Mouse (Mus musculus) heart, embryonic 13.5 days (tissue): ENCODE results near the gene Ppp2r5c. TPM values are rescaled to one million over a fixed set of nuclear protein-coding genes. Genes with fewer than 3 reads are reported as not detected.

Experiments
- ATAC-seq: fragments of 200-750 bp; cut with Nextera tagmentation; 2 replicates; pipeline ENCODE4 v1.8.0; 2017; ENCODE audit warnings: moderate TSS enrichment; ENCODE audit not compliant: insufficient number of reproducible peaks, low FRiP score, low TSS enrichment; ENCODE audit errors: extremely low read depth
- H3K27ac ChIP-seq: fragments of 300-500 bp; sonication (generic); replicated peaks from 2 replicates; pipeline ENCODE4 v1.5.1; 2015; ENCODE audit warnings: moderate library complexity, mild to moderate bottlenecking, inconsistent platforms
- H3K27me3 ChIP-seq: fragments of 300-500 bp; sonication (generic); replicated peaks from 2 replicates; pipeline ENCODE4 v1.6.1; 2015; ENCODE audit warnings: mild to moderate bottlenecking, inconsistent platforms
- H3K36me3 ChIP-seq: fragments of 300-500 bp; sonication (generic); 2 replicates; pipeline ENCODE4 v1.6.1; 2015; ENCODE audit warnings: mild to moderate bottlenecking, inconsistent platforms
- H3K4me1 ChIP-seq: fragments of 300-500 bp; sonication (generic); 2 replicates; pipeline ENCODE4 v1.6.1; 2015; ENCODE audit warnings: inconsistent platforms
- H3K4me2 ChIP-seq: fragments of 300-500 bp; sonication (generic); 2 replicates; pipeline ENCODE4 v1.6.1; 2015; ENCODE audit warnings: inconsistent platforms, mild to moderate bottlenecking, moderate library complexity
- H3K4me3 ChIP-seq: fragments of 300-500 bp; sonication (generic); 2 replicates; pipeline ENCODE4 v1.5.1; 2015; ENCODE audit warnings: moderate library complexity, mild to moderate bottlenecking, inconsistent platforms
- H3K9ac ChIP-seq: fragments of 300-500 bp; sonication (generic); 2 replicates; pipeline ENCODE4 v1.6.1; 2015; ENCODE audit warnings: inconsistent platforms, mild to moderate bottlenecking, moderate library complexity
- H3K9me3 ChIP-seq: fragments of 300-500 bp; sonication (generic); 2 replicates; pipeline ENCODE4 v1.6.1; 2016; ENCODE audit warnings: inconsistent platforms
- WGBS: fragments of 180-500 bp; shearing (Covaris S2); methylation state at CpG from one replicate; pipeline ENCODE4 v1.1.7; 2015; ENCODE audit warnings: mixed read lengths; 5-methylcytosine and 5-hydroxymethylcytosine counted together
- polyA plus RNA-seq: library from polyadenylated mRNA; unstranded; fragments of >200 nt; fragmentation: Nextera tagmentation; extraction: Ambion mirVana; gene quantifications from 2 replicates; pipeline ENCODE4 v1.2.1, GENCODE M21; 2015

The Ppp2r5c gene
- polyA plus RNA-seq, 1 experiment from 2014 or later, result 113 TPM

GRCm38 (mm10) chr12:110474497-110474896 lies 27.6 kb downstream of the Ppp2r5c start:
- Histone ChIP-seq H3K4me1 (peaks cover 30% of the 10 kb centered on the region), H3K27ac (no peak overlapping the region), H3K4me3 (no peak overlapping the region), H3K9me3 (peaks cover 5% of the 10 kb centered on the region; the same call in 1 of the 2 replicates), H3K27me3 (no peaks in the 10 kb centered on the region), H3K4me2 (no peak overlapping the region), H3K36me3 (peaks cover 19% of the 10 kb centered on the region), H3K9ac (no peak overlapping the region)
- ATAC-seq, result no peak
- 56% methylated on average over 8 of the region's 8 CpGs for WGBS

- H3K4me2 ChIP-seq, result no peak overlapping the region
- H3K27ac ChIP-seq, result no peak overlapping the region
- peaks cover 28% of the 10 kb centered on the region for H3K4me1 ChIP-seq
- ATAC-seq, result no peak
- H3K36me3 ChIP-seq, result peaks cover 25% of the 10 kb centered on the region; the same call in 1 of the 2 replicates
- no peaks in the 10 kb centered on the region for H3K9me3 ChIP-seq
- 43% methylated on average over 9 of the region's 9 CpGs for WGBS
- no peaks in the 10 kb centered on the region for H3K27me3 ChIP-seq
- no peak overlapping the region for H3K9ac ChIP-seq
- H3K4me3 ChIP-seq, result no peak overlapping the region
These were observed 29.6 kb downstream of the Ppp2r5c start for GRCm38 (mm10) chr12:110476561-110476960.

DNA sequence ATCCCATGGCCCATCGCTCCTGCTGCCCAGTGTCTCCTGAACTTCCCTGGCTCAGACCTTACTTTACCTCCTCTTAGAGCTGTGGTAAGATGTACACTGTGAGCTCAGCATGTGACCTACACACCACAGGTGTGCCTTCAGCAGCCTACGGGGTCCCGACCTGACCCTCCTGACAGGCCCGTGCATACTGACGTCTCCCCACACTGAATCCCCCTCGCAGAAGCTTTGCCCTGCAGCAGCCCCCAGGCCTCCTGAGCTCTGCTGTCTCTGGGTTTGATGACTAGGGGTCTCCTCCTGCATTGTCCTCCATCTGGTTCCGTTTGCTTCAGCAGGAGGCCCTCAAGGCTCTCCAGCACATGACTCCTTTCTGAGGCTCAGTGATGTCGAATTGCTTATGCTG lies 31.0 kb downstream of the Ppp2r5c start:
- no peak for ATAC-seq
- Histone ChIP-seq H3K4me2 (no peak overlapping the region), H3K9ac (no peak overlapping the region), H3K4me3 (no peak overlapping the region), H3K4me1 (peaks cover 25% of the 10 kb centered on the region), H3K36me3 (peaks cover 33% of the 10 kb centered on the region), H3K27me3 (no peaks in the 10 kb centered on the region), H3K9me3 (no peaks in the 10 kb centered on the region), H3K27ac (no peak overlapping the region)
- WGBS, result 79% methylated on average over 8 of the region's 8 CpGs

DNA sequence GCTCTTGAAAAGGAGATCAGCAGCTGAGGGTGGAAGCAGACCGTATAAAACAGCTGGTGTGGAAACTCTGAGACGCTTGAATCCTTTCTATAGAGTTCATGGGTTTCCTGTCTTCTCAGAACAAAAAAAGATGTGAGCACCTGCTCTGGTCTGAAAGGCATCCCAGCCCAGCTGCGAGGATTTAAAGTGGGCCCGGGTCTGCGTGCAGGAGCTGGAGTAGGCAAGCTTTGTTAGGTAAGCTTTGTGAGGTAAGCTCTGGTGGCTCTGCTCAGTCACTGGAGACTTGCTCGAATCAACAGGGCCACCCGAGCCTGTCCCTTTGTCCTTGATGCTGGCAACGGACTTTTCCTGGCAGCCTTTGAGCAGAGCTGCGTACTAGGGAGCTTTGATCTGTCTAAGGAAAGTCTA lies 31.7 kb downstream of the Ppp2r5c start:
- Histone ChIP-seq H3K4me3 (no peak overlapping the region), H3K27me3 (no peaks in the 10 kb centered on the region), H3K4me2 (no peak overlapping the region), H3K9me3 (no peaks in the 10 kb centered on the region), H3K9ac (peak overlapping the region; percentile 64), H3K4me1 (peaks cover 28% of the 10 kb centered on the region), H3K27ac (peak overlapping the region; percentile 45), H3K36me3 (peaks cover 37% of the 10 kb centered on the region)
- ATAC-seq, result no peak; the same call in 1 of the 2 replicates
- 66% methylated on average over 9 of the region's 9 CpGs for WGBS

GRCm38 (mm10) chr12:110479268-110479667 lies 32.3 kb downstream of the Ppp2r5c start:
- H3K4me1 ChIP-seq, result peaks cover 33% of the 10 kb centered on the region
- no peak for ATAC-seq
- peaks cover 37% of the 10 kb centered on the region for H3K36me3 ChIP-seq
- no peak overlapping the region for H3K9ac ChIP-seq
- WGBS, result 75% methylated on average over 12 of the region's 12 CpGs
- H3K9me3 ChIP-seq, result no peaks in the 10 kb centered on the region
- H3K27ac ChIP-seq, result no peak overlapping the region; the same call in 1 of the 2 replicates
- no peak overlapping the region for H3K4me2 ChIP-seq
- H3K4me3 ChIP-seq, result no peak overlapping the region
- H3K27me3 ChIP-seq, result no peaks in the 10 kb centered on the region

DNA sequence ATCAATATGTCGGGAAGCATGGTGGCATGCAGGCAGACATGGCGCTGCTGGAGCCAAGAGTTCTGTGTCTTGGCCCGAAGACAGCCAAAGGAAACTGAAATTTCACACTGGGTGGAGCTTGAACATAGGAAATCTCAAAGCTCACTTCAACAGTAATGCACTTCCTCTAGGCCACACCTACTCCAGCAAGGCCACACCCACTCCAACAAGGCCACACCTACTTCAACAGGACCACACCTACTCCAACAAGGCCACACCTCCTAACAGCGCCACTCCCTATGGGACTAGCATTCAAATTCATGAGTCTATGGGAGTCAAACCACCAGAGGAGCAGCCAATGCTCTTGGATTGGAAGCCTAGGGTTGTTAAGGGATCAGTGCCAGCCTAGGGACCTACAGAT lies 33.8 kb downstream of the Ppp2r5c start:
- WGBS, result 75% methylated on average over 4 of the region's 4 CpGs
- Histone ChIP-seq H3K27ac (no peak overlapping the region), H3K9ac (no peak overlapping the region), H3K4me1 (peaks cover 32% of the 10 kb centered on the region), H3K4me2 (no peak overlapping the region), H3K36me3 (peaks cover 36% of the 10 kb centered on the region), H3K27me3 (no peaks in the 10 kb centered on the region), H3K9me3 (no peaks in the 10 kb centered on the region), H3K4me3 (no peak overlapping the region)
- no peak for ATAC-seq

DNA sequence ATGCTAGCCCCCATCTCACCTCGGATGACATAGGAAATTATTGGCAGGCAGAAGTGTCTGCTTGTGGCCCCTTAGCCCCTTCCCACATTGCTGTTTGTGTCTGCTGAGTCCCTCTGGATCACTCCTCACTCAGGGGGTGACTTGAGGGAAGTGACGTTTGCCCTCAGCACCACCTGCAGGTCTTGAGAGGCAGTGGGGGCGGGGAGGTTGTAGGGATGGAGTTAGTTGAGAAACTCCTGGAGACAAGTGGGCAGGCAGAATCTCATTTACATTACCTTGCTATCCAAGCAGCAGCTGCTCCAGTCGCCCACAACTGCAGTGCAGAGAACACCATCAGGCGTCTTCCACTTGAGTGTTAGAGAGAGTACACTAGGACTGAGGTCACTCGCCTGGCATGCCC lies 36.8 kb downstream of the Ppp2r5c start:
- Histone ChIP-seq H3K9ac (peak overlapping the region; percentile 58), H3K4me1 (peaks cover 51% of the 10 kb centered on the region), H3K9me3 (no peaks in the 10 kb centered on the region), H3K27me3 (no peaks in the 10 kb centered on the region), H3K27ac (no peak overlapping the region), H3K4me3 (peak overlapping the region; percentile 73; the same call in 1 of the 2 replicates), H3K36me3 (peaks cover 28% of the 10 kb centered on the region), H3K4me2 (peak overlapping the region; percentile 93)
- ATAC-seq, result no peak
- 32% methylated on average over 6 of the region's 6 CpGs for WGBS

DNA sequence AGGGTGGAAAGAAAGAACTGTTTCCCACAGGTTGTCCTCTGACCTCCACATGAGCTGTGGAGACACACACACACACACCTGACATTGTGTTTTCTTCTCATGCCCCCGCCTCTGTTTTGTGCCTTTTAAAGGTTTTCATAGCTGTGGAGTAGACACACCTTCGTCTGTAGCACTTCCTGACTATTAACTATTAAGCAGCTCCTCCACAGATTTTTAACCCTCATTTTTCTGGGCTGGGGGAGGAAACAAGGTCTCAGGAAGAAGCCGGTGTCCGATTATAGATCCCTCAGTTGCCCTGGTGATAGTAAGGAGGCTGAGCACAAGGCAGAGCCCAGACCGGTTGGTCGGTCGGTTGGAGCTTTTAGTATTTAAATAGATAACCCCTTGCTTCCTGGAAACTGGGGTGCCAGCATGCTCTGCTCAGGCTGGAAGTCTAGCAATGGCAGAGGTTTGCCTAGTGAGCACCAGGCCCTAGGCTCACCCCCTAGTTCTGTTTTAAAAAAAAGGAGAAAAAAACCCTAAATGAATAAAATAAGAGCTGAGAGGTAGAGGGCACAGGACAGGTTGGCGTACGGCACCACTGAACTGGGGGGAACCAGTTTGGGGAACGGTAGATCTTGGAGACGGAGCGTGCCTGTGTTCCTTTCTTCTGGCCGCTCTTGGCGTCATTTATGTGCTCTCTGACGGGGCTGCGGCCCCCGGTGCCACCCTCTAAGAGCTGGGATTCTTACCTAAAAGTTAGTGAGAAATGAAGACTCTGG lies 38.1 kb downstream of the Ppp2r5c start:
- Histone ChIP-seq H3K27me3 (no peaks in the 10 kb centered on the region), H3K4me1 (peaks cover 52% of the 10 kb centered on the region), H3K4me3 (peak overlapping the region; percentile 73)

GRCm38 (mm10) chr12:110485585-110486331 lies 38.8 kb downstream of the Ppp2r5c start:
- H3K9ac ChIP-seq, result peak overlapping the region; percentile 94
- under 1% methylated on average over 27 of the region's 27 CpGs for WGBS
- H3K4me1 ChIP-seq, result peaks cover 52% of the 10 kb centered on the region

More for the DNA sequence above, 38.1 kb downstream of the Ppp2r5c start:
- Histone ChIP-seq H3K9ac (peak overlapping the region; percentile 94), H3K9me3 (no peaks in the 10 kb centered on the region), H3K27ac (peak overlapping the region; percentile 99), H3K4me2 (peak overlapping the region; percentile 93), H3K36me3 (peaks cover 23% of the 10 kb centered on the region)
- WGBS, result 2% methylated on average over 17 of the region's 17 CpGs
- ATAC-seq, result peak; percentile 6; the same call in 1 of the 2 replicates

DNA sequence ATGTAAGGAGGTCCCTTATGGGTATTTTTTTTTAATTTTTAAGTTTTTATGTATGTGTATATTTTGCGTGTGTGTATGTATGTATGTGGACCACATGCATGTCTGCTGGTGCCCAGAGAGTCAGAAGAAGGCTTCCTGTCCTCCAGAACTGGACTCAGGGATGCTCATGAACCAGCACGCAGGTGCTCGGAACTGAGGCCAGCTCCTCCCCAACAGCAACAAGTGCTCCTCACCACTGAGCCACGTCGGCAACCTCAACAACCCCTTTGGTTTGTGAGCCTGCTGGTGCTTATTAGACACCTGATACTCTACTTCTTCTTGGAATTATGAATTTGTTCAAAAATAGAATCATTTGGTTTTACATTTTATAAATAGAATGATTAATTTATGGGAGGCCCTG lies 39.9 kb downstream of the Ppp2r5c start:
- H3K36me3 ChIP-seq, result peaks cover 21% of the 10 kb centered on the region
- peak overlapping the region; percentile 93 for H3K4me2 ChIP-seq
- WGBS, result 76% methylated on average over 5 of the region's 5 CpGs
- no peaks in the 10 kb centered on the region for H3K27me3 ChIP-seq
- peak overlapping the region; percentile 99 for H3K27ac ChIP-seq
- H3K4me3 ChIP-seq, result peak overlapping the region; percentile 73
- peaks cover 52% of the 10 kb centered on the region for H3K4me1 ChIP-seq
- H3K9ac ChIP-seq, result peak overlapping the region; percentile 94
- no peak for ATAC-seq
- no peaks in the 10 kb centered on the region for H3K9me3 ChIP-seq

More at GRCm38 (mm10) chr12:110485585-110486331, 38.8 kb downstream of the Ppp2r5c start:
- H3K4me3 ChIP-seq, result peak overlapping the region; percentile 73
- peak; percentile 71; the same call in 1 of the 2 replicates for ATAC-seq
- peak overlapping the region; percentile 93 for H3K4me2 ChIP-seq
- peaks cover 27% of the 10 kb centered on the region for H3K36me3 ChIP-seq
- peak overlapping the region; percentile 99 for H3K27ac ChIP-seq
- H3K9me3 ChIP-seq, result no peaks in the 10 kb centered on the region
- no peaks in the 10 kb centered on the region for H3K27me3 ChIP-seq

DNA sequence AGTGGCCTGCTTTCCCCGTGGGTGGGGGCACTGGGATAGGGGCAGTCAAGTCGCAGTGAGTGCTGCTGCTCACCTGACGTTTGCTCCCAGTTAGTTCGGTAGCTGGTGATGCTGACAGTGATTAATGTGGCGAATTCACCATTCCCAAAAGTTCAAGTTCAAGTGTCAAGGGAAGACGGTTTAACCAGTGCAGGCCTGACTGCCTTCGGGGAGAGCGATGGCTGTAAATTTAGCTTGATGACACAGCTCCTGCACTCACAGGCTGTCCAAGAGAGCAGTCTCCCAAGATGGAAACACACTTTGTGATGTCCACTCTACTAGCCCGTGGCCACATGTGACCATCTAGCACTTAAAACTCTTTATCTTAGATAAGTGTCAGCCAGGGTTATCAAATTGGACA lies 41.1 kb downstream of the Ppp2r5c start:
- H3K27ac ChIP-seq, result peak overlapping the region; percentile 85
- no peaks in the 10 kb centered on the region for H3K27me3 ChIP-seq
- H3K4me2 ChIP-seq, result peak overlapping the region; percentile 93
- H3K9ac ChIP-seq, result peak overlapping the region; percentile 94
- H3K4me1 ChIP-seq, result peaks cover 52% of the 10 kb centered on the region
- 34% methylated on average over 9 of the region's 9 CpGs for WGBS
- peak overlapping the region; percentile 73 for H3K4me3 ChIP-seq
- no peak for ATAC-seq
- peaks cover 14% of the 10 kb centered on the region for H3K36me3 ChIP-seq
- no peaks in the 10 kb centered on the region for H3K9me3 ChIP-seq
